Mouse (Mus musculus): ENCODE results near the gene Kcnj9.

- TF ChIP-seq CTCF (IDR thresholded peaks at IDR 0.05), result no peak
- no peak for TF ChIP-seq EP300 (IDR thresholded peaks at IDR 0.05; ENCODE audit: insufficient read depth, low read depth, low read length)
- TF ChIP-seq POLR2A (IDR thresholded peaks at IDR 0.05; ENCODE audit: insufficient read depth, low read depth, low read length), result no peak
Observed at GRCm38 (mm10) chr1:172286740-172287139, 42.4 kb downstream of the Kcnj9 start.
